Mouse (Mus musculus) liver, adult 2 months (tissue): ENCODE measurements at regions not wholly inside any gene's neighbourhood (a gene's known extent, or its start where the extent isn't known, plus 50 kb on each side); places are given as distances from the start of the nearest gene placed in this dataset.

ENCODE experiments used
- CTCF ChIP-seq: fragments of 200-500 bp; IDR thresholded peaks from 2 replicates; pipeline ENCODE4 v1.5.1; 2011; ENCODE audit warnings: low read depth, low read length, control low read depth
- POLR2A ChIP-seq: fragments of 200-500 bp; IDR thresholded peaks from 2 replicates; pipeline ENCODE4 v1.6.1; 2011; ENCODE audit warnings: low read length, control low read depth; ENCODE audit not compliant: insufficient read depth; ENCODE audit errors: extremely low read depth

DNA sequence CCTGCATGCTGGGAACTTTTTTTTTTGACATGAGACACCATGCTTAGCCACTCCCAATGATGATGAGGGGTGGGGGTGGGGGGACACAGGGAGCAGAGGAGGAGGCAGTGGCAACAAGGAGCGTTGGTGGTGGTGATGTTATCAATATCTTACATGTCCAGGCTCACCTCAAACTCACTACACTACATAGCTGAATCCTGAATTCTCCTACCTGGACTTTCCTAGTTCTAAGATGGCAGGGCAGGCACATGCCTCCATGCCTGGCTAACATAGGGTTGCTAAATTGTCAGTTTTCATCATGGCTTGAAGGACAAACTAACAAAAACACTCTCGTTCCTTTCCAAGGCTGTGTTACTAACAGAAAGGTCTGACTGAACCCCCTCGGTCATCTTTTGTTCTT lies 170.6 kb upstream of the Zfp637 start:
- TF ChIP-seq POLR2A (no peak), CTCF (no peak)
